Mouse (Mus musculus): ENCODE results near the gene Calml3. TPM values are rescaled to one million over a fixed set of nuclear protein-coding genes. Genes with fewer than 3 reads are reported as not detected.

The Calml3 gene
- polyA plus RNA-seq, 1 experiment from 2014 or later = 1.2 TPM

Other genes with a start within 250 kb of the Calml3 start
- 10.7 and 12.5 TPM in 2 replicates for gene Fam208b, start 193.2 kb downstream of the Calml3 start, polyA plus RNA-seq (2015; fragmentation: Nextera tagmentation; extraction: Ambion mirVana)
- 6.5 and 7.5 TPM in 2 replicates for gene Asb13, start 170.3 kb downstream of the Calml3 start, polyA plus RNA-seq (2015; fragmentation: Nextera tagmentation; extraction: Ambion mirVana)
- gene Calm4, start 33.4 kb upstream of the Calml3 start, polyA plus RNA-seq (2015; fragmentation: Nextera tagmentation; extraction: Ambion mirVana) = 1.4 and 1.9 TPM in 2 replicates
- 0.39 TPM in 1 of 2 replicates, not detected in the other for gene Calm5, start 49.9 kb upstream of the Calml3 start, polyA plus RNA-seq (2015; fragmentation: Nextera tagmentation; extraction: Ambion mirVana)
- gene Net1, start 113.9 kb upstream of the Calml3 start, polyA plus RNA-seq (2015; fragmentation: Nextera tagmentation; extraction: Ambion mirVana) = 41.6 and 44.1 TPM in 2 replicates
- gene Tubal3, start 114.0 kb upstream of the Calml3 start, polyA plus RNA-seq (2015; fragmentation: Nextera tagmentation; extraction: Ambion mirVana) = not detected in 2 replicates
- gene Ucn3, start 141.0 kb upstream of the Calml3 start, polyA plus RNA-seq (2015; fragmentation: Nextera tagmentation; extraction: Ambion mirVana) = 0.09 and 0.12 TPM in 2 replicates
- 1.1 and 1.6 TPM in 2 replicates for gene Akr1c14, start 244.7 kb upstream of the Calml3 start, polyA plus RNA-seq (2015; fragmentation: Nextera tagmentation; extraction: Ambion mirVana)

Measured in thymus, postnatal 0 days (tissue).